Mouse (Mus musculus) kidney, postnatal 0 days (tissue): ENCODE results near the gene Sar1a. TPM values are rescaled to one million over a fixed set of nuclear protein-coding genes. Genes with fewer than 3 reads are reported as not detected.

ENCODE experiments used
- ATAC-seq: fragments of 200-750 bp; cut with Nextera tagmentation; replicated peaks from 2 replicates; pipeline ENCODE4 v1.8.0; 2017; ENCODE audit warnings: low read depth, moderate number of reproducible peaks, moderate TSS enrichment, moderate library complexity; ENCODE audit not compliant: low FRiP score
- DNase-seq: peaks from one replicate; pipeline ENCODE4 v3.0.0-alpha.2; 2016; ENCODE audit warnings: low spot score
- H3K27ac ChIP-seq: fragments of 300-500 bp; sonication (generic); 2 replicates; pipeline ENCODE4 v1.5.1; 2014; ENCODE audit warnings: mild to moderate bottlenecking
- H3K27me3 ChIP-seq: fragments of 300-500 bp; sonication (generic); 2 replicates; pipeline ENCODE4 v1.6.1; 2014; ENCODE audit warnings: low read length, mixed read lengths; ENCODE audit not compliant: insufficient read depth
- H3K36me3 ChIP-seq: fragments of 300-500 bp; sonication (generic); 2 replicates; pipeline ENCODE4 v1.6.1; 2014; ENCODE audit warnings: low read length, mixed read lengths; ENCODE audit not compliant: insufficient read depth
- H3K4me1 ChIP-seq: fragments of 300-500 bp; sonication (generic); replicated peaks from 2 replicates; pipeline ENCODE4 v1.6.1; 2014; ENCODE audit warnings: antibody characterized with exemption, low read length, mixed read lengths; ENCODE audit not compliant: insufficient read depth
- H3K4me2 ChIP-seq: fragments of 300-500 bp; sonication (generic); 2 replicates; pipeline ENCODE4 v1.6.1; 2014; ENCODE audit warnings: mild to moderate bottlenecking, low read length, moderate library complexity, mixed read lengths
- H3K4me3 ChIP-seq: fragments of 300-500 bp; sonication (generic); replicated peaks from 2 replicates; pipeline ENCODE4 v1.5.1; 2014; ENCODE audit warnings: low read depth, low read length
- H3K9ac ChIP-seq: fragments of 300-500 bp; sonication (generic); 2 replicates; pipeline ENCODE4 v1.6.1; 2014; ENCODE audit warnings: low read depth, low read length
- H3K9me3 ChIP-seq: fragments of 300-500 bp; sonication (generic); replicated peaks from 2 replicates; pipeline ENCODE4 v1.6.1; 2016; ENCODE audit warnings: low read length, inconsistent platforms, mixed read lengths
- CTCF ChIP-seq: IDR thresholded peaks from 2 replicates; pipeline ENCODE4 v1.5.1; 2016; ENCODE audit warnings: antibody characterized with exemption, low read depth, mild to moderate bottlenecking, moderate library complexity
- WGBS: fragments of 180-500 bp; shearing (Covaris S2); extraction: QIAGEN DNeasy Blood & Tissue Kit; methylation state at CpG from one replicate; pipeline ENCODE4 v1.1.7; 2014; 5-methylcytosine and 5-hydroxymethylcytosine counted together
- polyA plus RNA-seq: library from polyadenylated mRNA; unstranded; fragments of >200 nt; fragmentation: Nextera tagmentation; extraction: Ambion mirVana; gene quantifications from 2 replicates; pipeline ENCODE4 v1.2.1, GENCODE M21; 2015

Gene Sar1a
- polyA plus RNA-seq, 1 experiment from 2014 or later, result 184 TPM

- no peaks in the 10 kb centered on the region for H3K9me3 ChIP-seq
- no peaks in the 10 kb centered on the region for H3K27me3 ChIP-seq
Observed at GRCm38 (mm10) chr10:61648737-61649645, 31.1 kb upstream of the Sar1a start.

DNA sequence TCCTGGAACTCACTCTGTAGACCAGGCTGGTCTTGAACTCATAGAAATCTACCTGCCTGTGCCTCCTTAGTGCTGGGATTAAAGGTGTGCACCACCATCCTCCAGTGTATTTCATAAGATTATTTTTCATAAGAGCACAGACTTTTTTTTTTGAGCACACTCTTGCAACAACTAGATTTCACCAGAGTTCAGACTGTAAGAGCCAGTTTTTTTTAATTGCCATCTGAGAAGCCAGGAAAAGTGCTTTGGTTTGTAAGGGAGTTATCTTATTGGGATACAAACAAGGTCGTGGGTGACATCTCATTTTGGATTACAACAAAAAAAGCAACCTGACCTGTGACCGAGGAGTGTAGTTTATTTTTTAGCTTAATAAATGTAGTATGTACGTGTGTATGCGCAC lies 26.0 kb upstream of the Sar1a start:
- DNase-seq (no peak), ATAC-seq (no peak)
- Histone ChIP-seq H3K9me3 (no peaks in the 10 kb centered on the region), H3K4me3 (no peak overlapping the region), H3K4me1 (no peaks in the 10 kb centered on the region), H3K27me3 (no peaks in the 10 kb centered on the region), H3K9ac (no peak overlapping the region), H3K36me3 (no peaks in the 10 kb centered on the region), H3K4me2 (no peak overlapping the region), H3K27ac (no peak overlapping the region)
- no peak for TF ChIP-seq CTCF
- 92% methylated on average over 4 of the region's 4 CpGs for WGBS

More at GRCm38 (mm10) chr10:61648737-61649645, 31.1 kb upstream of the Sar1a start:
- peak overlapping the region; percentile 98 for H3K4me2 ChIP-seq
- no peak for DNase-seq
- no peak for TF ChIP-seq CTCF
- H3K27ac ChIP-seq, result peak overlapping the region; percentile 47; the same call in 1 of the 2 replicates
- peak overlapping the region; percentile 72 for H3K4me3 ChIP-seq
- H3K36me3 ChIP-seq, result no peaks in the 10 kb centered on the region
- peak overlapping the region; percentile 80 for H3K9ac ChIP-seq
- 0 out of 2 replicates have a peak, but pooled peaks cover 3% of the 10 kb centered on the region for H3K4me1 ChIP-seq
- ATAC-seq, result peak; percentile 63
- 2% methylated on average over 46 of the region's 49 CpGs for WGBS

- ATAC-seq, result no peak
- 0 out of 2 replicates have a peak, but pooled peaks cover 4% of the 10 kb centered on the region for H3K36me3 ChIP-seq
- DNase-seq, result no peak
- no peak overlapping the region for H3K4me3 ChIP-seq
- no peak for TF ChIP-seq CTCF
- WGBS, result 78% methylated on average over 7 of the region's 7 CpGs
- H3K27me3 ChIP-seq, result no peaks in the 10 kb centered on the region
- no peaks in the 10 kb centered on the region for H3K4me1 ChIP-seq
- no peak overlapping the region for H3K9ac ChIP-seq
- H3K27ac ChIP-seq, result no peak overlapping the region
- no peak overlapping the region for H3K4me2 ChIP-seq
- no peaks in the 10 kb centered on the region for H3K9me3 ChIP-seq
Observed at GRCm38 (mm10) chr10:61654691-61655090, 25.4 kb upstream of the Sar1a start.

DNA sequence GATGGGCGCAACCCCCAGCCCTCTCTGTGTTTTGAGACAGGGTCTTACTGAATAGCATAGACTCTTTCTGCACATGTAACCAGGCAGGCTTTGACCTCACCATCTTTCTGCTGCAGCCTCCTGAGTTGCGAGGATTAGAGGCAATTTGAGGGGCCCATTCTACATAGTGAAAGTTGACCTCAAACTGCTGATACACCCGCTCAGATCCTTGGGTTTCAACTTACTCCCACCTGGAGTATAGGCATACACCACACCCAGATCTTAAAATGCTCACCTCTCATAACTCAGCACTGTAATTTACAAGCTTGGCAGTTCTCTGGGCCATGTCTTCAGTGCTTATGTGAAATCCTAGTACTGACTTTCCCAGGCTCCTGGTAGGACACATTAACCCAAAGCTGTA lies 24.9 kb upstream of the Sar1a start:
- Histone ChIP-seq H3K36me3 (0 out of 2 replicates have a peak, but pooled peaks cover 4% of the 10 kb centered on the region), H3K9ac (no peak overlapping the region), H3K4me3 (no peak overlapping the region), H3K9me3 (no peaks in the 10 kb centered on the region), H3K4me1 (no peaks in the 10 kb centered on the region), H3K27ac (no peak overlapping the region), H3K27me3 (no peaks in the 10 kb centered on the region), H3K4me2 (no peak overlapping the region)
- 74% methylated on average over 3 of the region's 3 CpGs for WGBS
- DNase-seq (no peak), ATAC-seq (no peak)
- no peak for TF ChIP-seq CTCF

DNA sequence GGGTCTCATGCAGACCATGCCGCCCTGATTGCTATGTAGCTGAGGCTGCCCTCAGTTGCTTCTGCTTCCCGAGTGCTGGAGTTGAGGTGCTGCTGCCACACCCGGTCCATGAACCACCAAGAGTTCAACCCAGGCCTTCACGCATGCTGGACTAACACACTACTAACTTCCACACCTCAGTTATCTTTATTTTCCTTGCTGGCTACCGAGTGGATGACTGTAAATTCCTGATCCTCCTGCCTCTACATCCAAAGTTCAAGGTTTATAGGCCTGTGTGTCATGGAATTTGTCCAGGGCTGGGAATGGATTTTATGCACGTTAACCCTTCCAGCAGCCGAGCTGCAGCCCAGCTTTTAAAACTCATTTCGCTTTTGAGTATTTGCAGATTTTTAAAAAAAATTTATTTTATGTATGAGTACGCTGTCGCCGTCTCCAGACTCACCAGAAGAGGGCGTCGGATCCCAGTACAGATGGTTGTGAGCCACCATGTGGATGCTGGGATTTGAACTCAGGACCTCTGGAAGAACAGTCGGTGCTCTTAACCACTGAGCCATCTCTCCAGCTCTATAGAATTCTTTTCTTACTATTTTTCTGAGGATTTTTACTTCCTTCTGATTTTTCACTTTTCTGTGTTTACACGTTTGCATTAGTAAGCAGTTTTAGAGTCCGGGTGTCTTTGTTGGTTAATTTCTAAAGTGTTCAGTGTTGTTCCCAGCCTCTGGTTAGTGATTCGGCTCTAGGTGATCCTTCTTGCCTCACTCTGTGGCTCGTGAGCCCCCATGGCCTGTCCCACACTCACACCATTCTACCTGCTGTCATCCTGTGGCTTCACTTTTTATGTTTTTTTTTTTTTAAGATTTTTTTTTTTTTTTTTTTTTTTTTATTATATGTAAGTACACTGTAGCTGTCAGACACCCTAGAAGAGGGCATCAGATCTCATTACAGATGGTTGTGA lies 22.9 kb upstream of the Sar1a start:
- no peak overlapping the region for H3K4me2 ChIP-seq

GRCm38 (mm10) chr10:61657985-61658384 lies 22.1 kb upstream of the Sar1a start:
- peak; percentile 90 for TF ChIP-seq CTCF
- 0 out of 2 replicates have a peak, but pooled peaks cover 7% of the 10 kb centered on the region for H3K36me3 ChIP-seq
- ATAC-seq (no peak), DNase-seq (peak; percentile 78)
- H3K9ac ChIP-seq, result no peak overlapping the region
- H3K4me2 ChIP-seq, result no peak overlapping the region
- H3K27me3 ChIP-seq, result no peaks in the 10 kb centered on the region
- no peak overlapping the region for H3K4me3 ChIP-seq
- 23% methylated on average over 4 of the region's 4 CpGs for WGBS
- no peaks in the 10 kb centered on the region for H3K9me3 ChIP-seq
- no peak overlapping the region for H3K27ac ChIP-seq
- H3K4me1 ChIP-seq, result no peaks in the 10 kb centered on the region

More for the DNA sequence above, 22.9 kb upstream of the Sar1a start:
- Histone ChIP-seq H3K9ac (0 out of 2 replicates have a peak overlapping the region, but pooled peaks have one; percentile 18), H3K27ac (0 out of 2 replicates have a peak overlapping the region, but pooled peaks have one; percentile 25), H3K9me3 (no peaks in the 10 kb centered on the region), H3K36me3 (0 out of 2 replicates have a peak, but pooled peaks cover 6% of the 10 kb centered on the region), H3K4me3 (no peak overlapping the region), H3K27me3 (no peaks in the 10 kb centered on the region), H3K4me1 (no peaks in the 10 kb centered on the region)
- 75% methylated on average over 18 of the region's 18 CpGs for WGBS
- DNase-seq (no peak), ATAC-seq (no peak)
- peak; percentile 23; the same call in 1 of the 2 replicates for TF ChIP-seq CTCF
